Mouse (Mus musculus) heart, embryonic 13.5 days (tissue): ENCODE data around the gene Drd3. TPM values are rescaled to one million over a fixed set of nuclear protein-coding genes. Genes with fewer than 3 reads are reported as not detected.

ENCODE experiments used
- ATAC-seq: fragments of 200-750 bp; cut with Nextera tagmentation; 2 replicates; pipeline ENCODE4 v1.8.0; 2017; ENCODE audit warnings: moderate TSS enrichment; ENCODE audit not compliant: insufficient number of reproducible peaks, low FRiP score, low TSS enrichment; ENCODE audit errors: extremely low read depth
- H3K27ac ChIP-seq: fragments of 300-500 bp; sonication (generic); replicated peaks from 2 replicates; pipeline ENCODE4 v1.5.1; 2015; ENCODE audit warnings: moderate library complexity, mild to moderate bottlenecking, inconsistent platforms
- H3K27me3 ChIP-seq: fragments of 300-500 bp; sonication (generic); replicated peaks from 2 replicates; pipeline ENCODE4 v1.6.1; 2015; ENCODE audit warnings: mild to moderate bottlenecking, inconsistent platforms
- H3K36me3 ChIP-seq: fragments of 300-500 bp; sonication (generic); 2 replicates; pipeline ENCODE4 v1.6.1; 2015; ENCODE audit warnings: mild to moderate bottlenecking, inconsistent platforms
- H3K4me1 ChIP-seq: fragments of 300-500 bp; sonication (generic); 2 replicates; pipeline ENCODE4 v1.6.1; 2015; ENCODE audit warnings: inconsistent platforms
- H3K4me2 ChIP-seq: fragments of 300-500 bp; sonication (generic); 2 replicates; pipeline ENCODE4 v1.6.1; 2015; ENCODE audit warnings: inconsistent platforms, mild to moderate bottlenecking, moderate library complexity
- H3K4me3 ChIP-seq: fragments of 300-500 bp; sonication (generic); 2 replicates; pipeline ENCODE4 v1.5.1; 2015; ENCODE audit warnings: moderate library complexity, mild to moderate bottlenecking, inconsistent platforms
- H3K9ac ChIP-seq: fragments of 300-500 bp; sonication (generic); 2 replicates; pipeline ENCODE4 v1.6.1; 2015; ENCODE audit warnings: inconsistent platforms, mild to moderate bottlenecking, moderate library complexity
- H3K9me3 ChIP-seq: fragments of 300-500 bp; sonication (generic); 2 replicates; pipeline ENCODE4 v1.6.1; 2016; ENCODE audit warnings: inconsistent platforms
- WGBS: fragments of 180-500 bp; shearing (Covaris S2); methylation state at CpG from one replicate; pipeline ENCODE4 v1.1.7; 2015; ENCODE audit warnings: mixed read lengths; 5-methylcytosine and 5-hydroxymethylcytosine counted together
- microRNA-seq: library from miRNA; unstranded; fragments of <30 nt; microRNA quantifications from one replicate; pipeline ENCODE4, GENCODE M21; 2016
- polyA plus RNA-seq: library from polyadenylated mRNA; unstranded; fragments of >200 nt; fragmentation: Nextera tagmentation; extraction: Ambion mirVana; gene quantifications from 2 replicates; pipeline ENCODE4 v1.2.1, GENCODE M21; 2015

Gene Drd3
- polyA plus RNA-seq, 1 experiment from 2014 or later: not detected

DNA sequence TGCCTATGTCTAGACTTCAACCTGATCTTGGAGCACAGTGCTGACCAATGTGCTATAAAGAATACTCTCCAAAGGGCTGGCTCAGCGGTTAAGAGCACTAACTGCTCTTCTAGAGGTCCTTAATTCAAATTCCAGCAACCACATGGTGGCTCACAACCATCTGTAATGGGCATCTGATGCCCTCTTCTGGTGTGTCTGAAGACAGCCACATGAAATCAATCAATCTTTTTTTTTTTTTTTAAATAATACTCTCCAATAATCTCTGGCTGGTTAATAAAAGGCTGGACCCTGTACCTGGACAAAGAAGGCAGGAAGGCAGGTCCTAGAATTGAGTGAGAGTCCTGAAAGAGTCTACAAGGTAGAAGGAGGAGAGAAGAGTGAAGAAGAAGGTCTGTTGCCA is 96.0 kb downstream of the Drd3 start:
- 55% methylated on average over 1 of the region's 1 CpGs for WGBS
- H3K27ac ChIP-seq: no peak overlapping the region
- peaks cover 4% of the 10 kb centered on the region; the same call in 1 of the 2 replicates for H3K4me1 ChIP-seq
- no peaks in the 10 kb centered on the region for H3K9me3 ChIP-seq
- no peak overlapping the region for H3K9ac ChIP-seq
- H3K4me2 ChIP-seq: no peak overlapping the region
- no peak for ATAC-seq
- H3K36me3 ChIP-seq: no peaks in the 10 kb centered on the region
- no peaks in the 10 kb centered on the region for H3K27me3 ChIP-seq
- H3K4me3 ChIP-seq: no peak overlapping the region

DNA sequence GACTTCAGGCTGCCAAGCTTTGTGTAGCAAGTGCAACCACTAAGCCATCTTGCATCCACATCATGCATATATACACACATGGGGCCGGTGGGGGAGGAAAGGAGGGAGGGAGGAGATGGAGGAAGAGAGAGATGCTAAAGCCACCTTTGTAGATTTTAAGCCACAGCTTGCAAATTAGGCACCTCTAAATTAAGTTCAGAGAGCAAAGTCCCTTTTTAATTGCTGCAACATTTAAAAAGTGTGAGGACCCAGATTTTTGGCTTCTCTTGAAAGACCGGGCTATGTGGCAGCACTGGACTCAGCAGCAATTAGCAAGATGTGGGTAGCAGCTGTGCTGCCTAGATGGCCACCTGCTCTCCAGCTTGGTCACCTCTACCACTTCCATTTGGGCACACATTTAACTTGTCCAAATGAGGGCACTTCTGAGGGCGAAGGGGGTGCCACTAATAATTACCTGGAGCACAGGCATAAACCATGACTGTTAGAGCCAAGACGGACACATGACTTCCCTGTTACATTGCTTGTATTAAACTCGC is 105.2 kb downstream of the Drd3 start:
- no peak overlapping the region for H3K4me3 ChIP-seq
- H3K4me1 ChIP-seq: no peaks in the 10 kb centered on the region
- no peak for ATAC-seq
- no peak overlapping the region for H3K4me2 ChIP-seq
- no peaks in the 10 kb centered on the region for H3K27me3 ChIP-seq
- H3K9me3 ChIP-seq: no peaks in the 10 kb centered on the region
- 83% methylated on average over 5 of the region's 5 CpGs for WGBS
- H3K9ac ChIP-seq: no peak overlapping the region
- H3K36me3 ChIP-seq: peaks cover 20% of the 10 kb centered on the region
- H3K27ac ChIP-seq: no peak overlapping the region

DNA sequence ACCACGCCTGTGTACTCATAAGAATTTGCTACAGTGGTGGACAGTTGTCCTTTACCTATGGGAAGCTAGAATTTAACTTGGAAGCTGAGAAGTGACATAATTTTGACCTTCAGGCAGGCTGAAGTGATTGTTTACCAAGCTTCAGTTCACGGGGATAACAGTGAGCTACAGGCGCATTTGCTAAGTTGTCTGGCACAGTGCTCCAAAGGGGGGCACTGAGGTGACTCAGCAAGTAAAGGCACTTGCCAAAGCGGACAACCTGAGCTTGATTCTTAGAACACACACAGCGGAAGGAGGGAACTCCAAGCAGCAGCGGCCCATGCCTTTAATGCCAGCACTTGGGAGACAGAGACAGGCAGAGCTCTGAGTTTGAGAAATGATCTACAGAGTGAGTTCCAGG is 106.8 kb downstream of the Drd3 start:
- no peaks in the 10 kb centered on the region for H3K27me3 ChIP-seq
- ATAC-seq: no peak
- no peaks in the 10 kb centered on the region for H3K4me1 ChIP-seq
- H3K27ac ChIP-seq: no peak overlapping the region
- 54% methylated on average over 6 of the region's 6 CpGs for WGBS
- no peak overlapping the region for H3K4me2 ChIP-seq
- H3K4me3 ChIP-seq: no peak overlapping the region
- H3K36me3 ChIP-seq: peaks cover 25% of the 10 kb centered on the region
- H3K9ac ChIP-seq: no peak overlapping the region
- no peaks in the 10 kb centered on the region for H3K9me3 ChIP-seq

DNA sequence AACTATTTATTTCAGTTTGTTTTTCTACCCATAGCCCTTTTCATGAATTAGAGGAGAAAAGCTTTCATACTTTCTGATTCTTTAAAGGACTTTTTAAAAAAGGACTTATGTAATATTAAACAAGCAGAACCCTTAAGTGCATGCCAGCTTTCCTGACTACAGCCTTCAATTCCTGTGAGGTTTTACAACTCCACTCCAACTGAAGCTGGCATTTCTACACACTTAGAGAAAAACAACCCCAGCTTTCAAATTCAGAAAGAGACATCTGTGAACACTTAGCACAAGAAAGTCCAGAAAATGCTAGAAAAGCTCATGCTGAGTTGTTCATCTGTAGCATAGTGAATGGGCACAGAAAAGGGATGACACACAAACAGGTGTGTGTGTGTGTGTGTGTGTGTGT is 116.0 kb downstream of the Drd3 start:
- Histone ChIP-seq H3K4me2 (no peak overlapping the region), H3K36me3 (peaks cover 62% of the 10 kb centered on the region), H3K4me1 (peaks cover 14% of the 10 kb centered on the region), H3K9ac (no peak overlapping the region), H3K4me3 (no peak overlapping the region), H3K27ac (no peak overlapping the region), H3K27me3 (no peaks in the 10 kb centered on the region), H3K9me3 (no peaks in the 10 kb centered on the region)
- ATAC-seq: no peak

DNA sequence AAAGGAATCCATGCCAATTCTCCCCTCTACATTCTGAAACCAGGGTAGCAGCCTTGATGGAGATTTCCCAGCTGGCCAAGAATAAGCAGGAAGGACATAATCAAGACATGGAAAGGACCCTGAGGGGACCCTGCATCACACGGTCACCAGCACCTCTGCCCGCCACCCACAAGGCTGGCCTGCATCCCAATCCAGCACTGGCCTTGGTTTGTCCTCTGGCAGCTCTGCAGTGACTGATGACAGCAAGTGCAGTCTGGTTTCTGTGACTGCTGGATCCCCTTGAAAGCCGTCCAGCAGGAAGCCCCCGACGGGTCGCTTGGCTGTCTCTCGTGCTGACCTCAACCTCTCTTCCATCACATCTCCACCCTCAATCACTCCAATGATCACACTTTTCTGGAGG is 117.6 kb downstream of the Drd3 start:
- H3K36me3 ChIP-seq: peaks cover 76% of the 10 kb centered on the region
- H3K27me3 ChIP-seq: no peaks in the 10 kb centered on the region
- H3K9ac ChIP-seq: no peak overlapping the region
- H3K9me3 ChIP-seq: no peaks in the 10 kb centered on the region
- ATAC-seq: no peak
- no peak overlapping the region for H3K4me3 ChIP-seq
- H3K27ac ChIP-seq: peak overlapping the region; percentile 45
- peaks cover 14% of the 10 kb centered on the region for H3K4me1 ChIP-seq
- 35% methylated on average over 7 of the region's 7 CpGs for WGBS
- peak overlapping the region; percentile 7; the same call in 1 of the 2 replicates for H3K4me2 ChIP-seq

Small RNAs within 50 kb of the gene (microRNA-seq; reads per million reads assigned to microRNA genes)
- not detected for gene Gm25996

Other genes starting within 250 kb of the Drd3 start
- not detected in 2 replicates for gene Tigit, start 89.9 kb upstream of the Drd3 start, polyA plus RNA-seq
- gene Ccdc191, start 135.8 kb downstream of the Drd3 start, polyA plus RNA-seq: 7.3 and 9.0 TPM in 2 replicates
- 12.2 and 13.7 TPM in 2 replicates for gene Qtrt2, start 172.8 kb downstream of the Drd3 start, polyA plus RNA-seq
- 1.2 and 1.4 TPM in 2 replicates for gene Zdhhc23, start 225.8 kb downstream of the Drd3 start, polyA plus RNA-seq